Mouse (Mus musculus) MEL (cell line): ENCODE data around the gene Tsacc.

Experiments used
- CTCF ChIP-seq, 3 experiments: IDR thresholded peaks in 2 of 3; conservative IDR thresholded peaks in 1 of 3; 2 replicates each; pipeline ENCODE4 v1.5.1; 2011 to 2012; ENCODE audit warnings: low read length in 3 of 3, low read depth in 2 of 3, mild to moderate bottlenecking in 2 of 3, improper control_type of control experiment in 1 of 3, inconsistent platforms in 1 of 3, mixed read lengths in 1 of 3, moderate library complexity in 1 of 3; ENCODE audit not compliant: control insufficient read depth in 1 of 3, insufficient read depth in 1 of 3, poor library complexity in 1 of 3, severe bottlenecking in 1 of 3
- E2F4 ChIP-seq: IDR thresholded peaks from 2 replicates; pipeline ENCODE4 v1.6.1; 2011; ENCODE audit warnings: low read depth, low read length, improper control_type of control experiment, borderline replicate concordance
- EP300 ChIP-seq, 2 experiments: IDR thresholded peaks; 2 replicates each; pipeline ENCODE4 v1.6.1; 2011; ENCODE audit warnings: improper control_type of control experiment in 2 of 2, low read length in 2 of 2, low read depth in 1 of 2, mild to moderate bottlenecking in 1 of 2
- HCFC1 ChIP-seq: IDR thresholded peaks from 2 replicates; pipeline ENCODE4 v1.6.1; 2012; ENCODE audit warnings: low read depth, mild to moderate bottlenecking, inconsistent platforms, low read length, improper control_type of control experiment, moderate library complexity
- JUND ChIP-seq: IDR thresholded peaks from 2 replicates; pipeline ENCODE4 v1.6.1; 2011; ENCODE audit warnings: low read depth, mild to moderate bottlenecking, improper control_type of control experiment, low read length
- MAX ChIP-seq: IDR thresholded peaks from 2 replicates; pipeline ENCODE4 v1.6.1; 2011; ENCODE audit warnings: low read length, improper control_type of control experiment
- MAZ ChIP-seq: IDR thresholded peaks from 2 replicates; pipeline ENCODE4 v1.6.1; 2012; ENCODE audit warnings: low read depth, mild to moderate bottlenecking, inconsistent platforms, low read length, improper control_type of control experiment
- NRF1 ChIP-seq: IDR thresholded peaks from 2 replicates; pipeline ENCODE4 v1.6.1; 2014; ENCODE audit warnings: low read depth, mild to moderate bottlenecking, inconsistent platforms, low read length, improper control_type of control experiment, moderate library complexity; ENCODE audit not compliant: poor library complexity, insufficient read depth, severe bottlenecking
- POLR2A ChIP-seq, 2 experiments: IDR thresholded peaks; 2 replicates each; pipeline ENCODE4 v1.6.1; 2011 to 2012; ENCODE audit warnings: low read length in 2 of 2, mild to moderate bottlenecking in 2 of 2, control low read depth in 1 of 2, improper control_type of control experiment in 1 of 2, low read depth in 1 of 2, moderate library complexity in 1 of 2; ENCODE audit not compliant: control insufficient read depth in 1 of 2, insufficient read depth in 1 of 2, poor library complexity in 1 of 2
- RAD21 ChIP-seq: IDR thresholded peaks from 2 replicates; pipeline ENCODE4 v1.6.1; 2011; ENCODE audit warnings: mild to moderate bottlenecking, low read depth, low read length, improper control_type of control experiment
- TBP ChIP-seq: IDR thresholded peaks from 2 replicates; pipeline ENCODE4 v1.8.0; 2011; ENCODE audit warnings: low read depth, low read length, improper control_type of control experiment
- TCF12 ChIP-seq: IDR thresholded peaks from 2 replicates; pipeline ENCODE4 v1.6.1; 2014; ENCODE audit warnings: low read depth, mild to moderate bottlenecking, inconsistent platforms, low read length, improper control_type of control experiment, moderate library complexity
- USF2 ChIP-seq, 2 experiments: IDR thresholded peaks; 2 replicates each; pipeline ENCODE4 v1.6.1; 2011 to 2012; ENCODE audit warnings: improper control_type of control experiment in 2 of 2, low read length in 2 of 2, borderline replicate concordance in 1 of 2, inconsistent platforms in 1 of 2, low read depth in 1 of 2, mild to moderate bottlenecking in 1 of 2; ENCODE audit not compliant: insufficient read depth in 1 of 2
- ZNF384 ChIP-seq: IDR thresholded peaks from 2 replicates; pipeline ENCODE4 v1.6.1; 2012; ENCODE audit warnings: low read depth, mild to moderate bottlenecking, inconsistent platforms, low read length, improper control_type of control experiment

- TF ChIP-seq MAX (no peak), CTCF (IDR thresholded peaks at IDR 0.05 in 2 of 3, conservative IDR thresholded peaks at IDR 0.05 in 1 of 3; ENCODE audit: control insufficient read depth in 1 of 3, insufficient read depth in 1 of 3, low read depth in 2 of 3, low read length in 3 of 3, poor library complexity in 1 of 3, severe bottlenecking in 1 of 3) (no peak), POLR2A (IDR thresholded peaks at IDR 0.05; ENCODE audit: control insufficient read depth in 1 of 2, insufficient read depth in 1 of 2, low read depth in 1 of 2, low read length in 2 of 2, poor library complexity in 1 of 2) (no peak), ZNF384 (no peak), EP300 (IDR thresholded peaks at IDR 0.05; ENCODE audit: low read depth in 1 of 2, low read length in 2 of 2) (no peak), JUND (no peak), TCF12 (no peak), HCFC1 (no peak), NRF1 (no peak), USF2 (IDR thresholded peaks at IDR 0.05; ENCODE audit: borderline replicate concordance in 1 of 2, insufficient read depth in 1 of 2, low read depth in 1 of 2, low read length in 2 of 2) (no peak), MAZ (no peak), E2F4 (no peak), TBP (no peak), RAD21 (no peak)
Measured at GRCm38 (mm10) chr3:88268991-88269390, 27.8 kb downstream of the Tsacc start.
